Mouse (Mus musculus) myocyte (in vitro differentiated cells): Measurements from ENCODE around the gene Cacna2d3. TPM values are rescaled to one million over a fixed set of nuclear protein-coding genes. Genes with fewer than 3 reads are reported as not detected.

ENCODE experiments used
- H3K27me3 ChIP-seq: one replicate; pipeline ENCODE4 v1.6.1; 2011; ENCODE audit not compliant: control insufficient read depth, insufficient read depth, insufficient read length
- H3K36me3 ChIP-seq: one replicate; pipeline ENCODE4 v1.6.1; 2011; ENCODE audit not compliant: control insufficient read depth, insufficient read depth
- H3K4me2 ChIP-seq: one replicate; pipeline ENCODE4 v1.6.1; 2011; ENCODE audit warnings: low read depth, control low read depth
- H3K4me3 ChIP-seq: one replicate; pipeline ENCODE4 v1.5.1; 2011; ENCODE audit warnings: mild to moderate bottlenecking, control low read depth, moderate library complexity
- H3K79me2 ChIP-seq: one replicate; pipeline ENCODE4 v1.6.1; 2011; ENCODE audit not compliant: control insufficient read depth, insufficient read depth
- H3ac ChIP-seq: one replicate; pipeline ENCODE4 v1.6.1; 2011; ENCODE audit not compliant: control insufficient read depth, insufficient read length
- CEBPB ChIP-seq: IDR thresholded peaks from 2 replicates; pipeline ENCODE4 v1.6.1; 2011; ENCODE audit warnings: mild to moderate bottlenecking, moderate library complexity; ENCODE audit not compliant: poor library complexity, insufficient read depth, severe bottlenecking
- E2F4 ChIP-seq: IDR thresholded peaks from one replicate; pipeline ENCODE4 v1.6.1; 2011; ENCODE audit warnings: mild to moderate bottlenecking, control low read depth, moderate library complexity; ENCODE audit not compliant: insufficient read depth
- MAX ChIP-seq: IDR thresholded peaks from one replicate; pipeline ENCODE4 v1.6.1; 2011; ENCODE audit warnings: low read depth, mild to moderate bottlenecking, control low read depth
- MYOD1 ChIP-seq, 3 experiments: IDR thresholded peaks; one replicate each; pipeline ENCODE4 v1.6.1; 2011; ENCODE audit warnings: control low read depth in 2 of 3, low read depth in 2 of 3, mild to moderate bottlenecking in 2 of 3, moderate library complexity in 1 of 3; ENCODE audit not compliant: insufficient read length in 2 of 3, control insufficient read depth in 1 of 3
- MYOG ChIP-seq, 3 experiments: IDR thresholded peaks; one replicate each; pipeline ENCODE4 v1.6.1; 2011; ENCODE audit warnings: control low read depth in 2 of 3, low read depth in 2 of 3, mild to moderate bottlenecking in 2 of 3; ENCODE audit not compliant: insufficient read length in 2 of 3, control insufficient read depth in 1 of 3, insufficient read depth in 1 of 3
- POLR2A ChIP-seq: IDR thresholded peaks from one replicate; pipeline ENCODE4 v1.6.1; 2011; ENCODE audit warnings: low read depth, mild to moderate bottlenecking, control low read depth, moderate library complexity; ENCODE audit not compliant: insufficient read length
- POLR2AphosphoS2 ChIP-seq: IDR thresholded peaks from one replicate; pipeline ENCODE4 v1.6.1; 2011; ENCODE audit warnings: low read depth, control low read depth; ENCODE audit not compliant: insufficient read length
- REST ChIP-seq: IDR thresholded peaks from one replicate; pipeline ENCODE4 v1.6.1; 2011; ENCODE audit warnings: mild to moderate bottlenecking, control low read depth, moderate library complexity; ENCODE audit not compliant: insufficient read depth, insufficient read length
- SRF ChIP-seq: IDR thresholded peaks from one replicate; pipeline ENCODE4 v1.6.1; 2011; ENCODE audit warnings: low read depth; ENCODE audit not compliant: control insufficient read depth, insufficient read length
- TCF12 ChIP-seq: IDR thresholded peaks from one replicate; pipeline ENCODE4 v1.6.1; 2011; ENCODE audit warnings: mild to moderate bottlenecking, control low read depth; ENCODE audit not compliant: poor library complexity, insufficient read depth, severe bottlenecking
- TCF3 ChIP-seq: IDR thresholded peaks from one replicate; pipeline ENCODE4 v1.6.1; 2011; ENCODE audit warnings: low read depth, control low read depth; ENCODE audit not compliant: insufficient read length
- USF1 ChIP-seq: IDR thresholded peaks from one replicate; pipeline ENCODE4 v1.6.1; 2011; ENCODE audit warnings: low read depth, mild to moderate bottlenecking, control low read depth, moderate library complexity
- polyA plus RNA-seq: library from polyadenylated mRNA; unstranded; fragments of >200 nt; fragmentation: generic; extraction: Trizol; gene quantifications from one replicate; pipeline ENCODE4 v1.2.1, GENCODE M21; 2012; ENCODE audit warnings: missing spikeins

Cacna2d3 gene
- polyA plus RNA-seq, 1 experiment = 0.10 TPM

GRCm38 (mm10) chr14:29137614-29138013 is 584.0 kb downstream of the Cacna2d3 start:
- Histone ChIP-seq H3K79me2 (no peaks in the 10 kb centered on the region), H3K27me3 (no peaks in the 10 kb centered on the region), H3ac (no peak overlapping the region), H3K36me3 (no peaks in the 10 kb centered on the region), H3K4me3 (no peak overlapping the region), H3K4me2 (no peak overlapping the region)
- no peak for TF ChIP-seq USF1
- no peak for TF ChIP-seq TCF3
- TF ChIP-seq CEBPB = no peak
- TF ChIP-seq MYOD1 (IDR thresholded peaks at IDR 0.05; ENCODE audit: control insufficient read depth in 1 of 3, insufficient read length in 2 of 3, low read depth in 2 of 3) = no peak
- no peak for TF ChIP-seq E2F4
- TF ChIP-seq POLR2AphosphoS2 = no peak
- TF ChIP-seq TCF12 = no peak

- Histone ChIP-seq H3ac (no peak overlapping the region), H3K4me2 (no peak overlapping the region), H3K36me3 (no peaks in the 10 kb centered on the region), H3K27me3 (no peaks in the 10 kb centered on the region), H3K4me3 (no peak overlapping the region), H3K79me2 (no peaks in the 10 kb centered on the region)
- no peak for TF ChIP-seq SRF
- no peak for TF ChIP-seq MYOG (IDR thresholded peaks at IDR 0.05; ENCODE audit: control insufficient read depth in 1 of 3, insufficient read depth in 1 of 3, insufficient read length in 2 of 3, low read depth in 2 of 3)
- TF ChIP-seq CEBPB = no peak
- TF ChIP-seq E2F4 = no peak
- TF ChIP-seq POLR2AphosphoS2 = no peak
- no peak for TF ChIP-seq TCF3
- no peak for TF ChIP-seq USF1
- no peak for TF ChIP-seq MYOD1 (IDR thresholded peaks at IDR 0.05; ENCODE audit: control insufficient read depth in 1 of 3, insufficient read length in 2 of 3, low read depth in 2 of 3)
- TF ChIP-seq REST = no peak
- no peak for TF ChIP-seq MAX
- no peak for TF ChIP-seq POLR2A
- no peak for TF ChIP-seq TCF12
Measured at GRCm38 (mm10) chr14:29137006-29137579, 584.6 kb downstream of the Cacna2d3 start.

- TF ChIP-seq E2F4 (no peak), SRF (no peak), USF1 (no peak), CEBPB (no peak), TCF12 (no peak), MYOG (IDR thresholded peaks at IDR 0.05; ENCODE audit: control insufficient read depth in 1 of 3, insufficient read depth in 1 of 3, insufficient read length in 2 of 3, low read depth in 2 of 3) (no peak)
- Histone ChIP-seq H3K4me3 (no peak overlapping the region), H3ac (no peak overlapping the region), H3K4me2 (no peak overlapping the region), H3K79me2 (no peaks in the 10 kb centered on the region), H3K27me3 (no peaks in the 10 kb centered on the region), H3K36me3 (no peaks in the 10 kb centered on the region)
Measured at GRCm38 (mm10) chr14:29134901-29135300, 586.8 kb downstream of the Cacna2d3 start.

- Histone ChIP-seq H3K4me3 (no peak overlapping the region), H3ac (no peak overlapping the region), H3K36me3 (no peaks in the 10 kb centered on the region), H3K79me2 (no peaks in the 10 kb centered on the region), H3K27me3 (no peaks in the 10 kb centered on the region), H3K4me2 (no peak overlapping the region)
- TF ChIP-seq MYOG (IDR thresholded peaks at IDR 0.05; ENCODE audit: control insufficient read depth in 1 of 3, insufficient read depth in 1 of 3, insufficient read length in 2 of 3, low read depth in 2 of 3) (no peak), REST (no peak)
Measured at GRCm38 (mm10) chr14:29130511-29130910, 591.2 kb downstream of the Cacna2d3 start.

GRCm38 (mm10) chr14:29123886-29124285 is 597.8 kb downstream of the Cacna2d3 start:
- Histone ChIP-seq H3K4me2 (no peak overlapping the region), H3K79me2 (no peaks in the 10 kb centered on the region), H3ac (no peak overlapping the region), H3K27me3 (no peaks in the 10 kb centered on the region), H3K36me3 (no peaks in the 10 kb centered on the region), H3K4me3 (no peak overlapping the region)
- TF ChIP-seq E2F4 (no peak), MYOD1 (IDR thresholded peaks at IDR 0.05; ENCODE audit: control insufficient read depth in 1 of 3, insufficient read length in 2 of 3, low read depth in 2 of 3) (no peak), CEBPB (no peak), MYOG (IDR thresholded peaks at IDR 0.05; ENCODE audit: control insufficient read depth in 1 of 3, insufficient read depth in 1 of 3, insufficient read length in 2 of 3, low read depth in 2 of 3) (no peak), SRF (no peak), USF1 (no peak), TCF12 (no peak), POLR2A (no peak), REST (no peak), MAX (no peak), TCF3 (no peak), POLR2AphosphoS2 (no peak)
